Mouse (Mus musculus): ENCODE data around the gene Cmtm1.
"Not testable (repeated sequence)": the region's sequence is repeated elsewhere in the genome, so short reads cannot be mapped to it uniquely, and the experiment has no call there.

The Cmtm1 gene

GRCm38 (mm10) chr8:104313311-104313710, 3.4 kb upstream of the Cmtm1 start:
- DNase-seq (ENCODE audit: low spot score), result no peak

GRCm38 (mm10) chr8:104312023-104312422, 2.1 kb upstream of the Cmtm1 start:
- DNase-seq (ENCODE audit: low spot score), result not testable (repeated sequence)

- DNase-seq (ENCODE audit: low spot score), result not testable (repeated sequence)
Observed at GRCm38 (mm10) chr8:104308341-104308740, 1.6 kb downstream of the Cmtm1 start.

- no peak for DNase-seq (ENCODE audit: low spot score)
Observed at GRCm38 (mm10) chr8:104304962-104305361, 5.0 kb downstream of the Cmtm1 start.

DNA sequence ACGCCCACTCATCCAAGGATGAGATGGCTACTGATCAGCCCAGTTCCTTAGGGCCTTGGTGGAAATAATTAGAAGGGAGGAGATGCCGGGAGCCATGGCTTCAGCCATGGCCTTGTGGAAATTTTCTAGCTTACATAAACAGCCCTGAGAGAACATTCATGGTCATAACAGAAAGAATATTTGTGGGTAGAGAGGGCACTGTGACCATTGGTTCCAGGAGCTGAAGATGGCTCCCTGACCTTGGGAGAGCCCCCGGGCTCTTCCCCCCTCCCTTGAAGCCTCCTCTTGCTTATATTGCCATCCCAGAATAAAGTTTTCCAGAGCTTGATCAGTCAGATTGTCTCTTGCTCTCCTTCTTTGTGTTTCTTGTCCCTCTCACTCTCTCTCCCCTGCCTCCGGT, 7.4 kb downstream of the Cmtm1 start:
- DNase-seq (ENCODE audit: low spot score), result not testable (repeated sequence)

GRCm38 (mm10) chr8:104301577-104301976, 8.4 kb downstream of the Cmtm1 start:
- not testable (repeated sequence) for DNase-seq (ENCODE audit: low spot score)

- DNase-seq (ENCODE audit: low spot score), result no peak
Observed at GRCm38 (mm10) chr8:104294396-104294795, 15.5 kb downstream of the Cmtm1 start.

GRCm38 (mm10) chr8:104293081-104293480, 16.9 kb downstream of the Cmtm1 start, which contains the start of gene Cmtm2a:
Gene Cmtm2a (minus strand): TSS chr8:104293181.
- not testable (repeated sequence) for DNase-seq (ENCODE audit: low spot score)

DNA sequence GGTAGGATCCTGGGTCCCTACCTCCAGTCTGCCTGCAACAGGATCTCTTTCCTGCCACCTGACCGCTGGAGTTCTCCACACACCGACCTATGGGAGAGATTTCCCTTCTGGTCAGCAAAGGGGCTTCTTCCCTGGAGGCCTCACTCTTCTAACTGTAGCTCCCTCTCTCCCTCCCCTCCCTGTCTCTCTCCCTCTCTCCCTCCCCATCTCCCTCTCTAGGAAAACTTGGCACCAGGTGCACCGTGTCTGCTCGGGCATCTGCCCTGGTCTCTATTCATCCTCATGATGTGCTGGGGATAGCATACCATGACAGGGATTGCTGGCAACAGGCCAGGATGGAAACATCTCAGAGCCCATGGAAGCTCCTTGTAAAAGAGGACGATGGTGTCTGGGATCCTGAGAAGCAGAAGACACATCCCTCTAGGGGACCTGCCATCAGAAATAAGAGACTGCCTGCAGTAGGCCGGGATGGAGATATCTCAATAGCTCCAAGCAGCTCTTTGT, 41.0 kb downstream of the Cmtm1 start:
- DNase-seq (ENCODE audit: low spot score), result no peak

- no peak for DNase-seq (ENCODE audit: low spot score)
Observed at GRCm38 (mm10) chr8:104268368-104268767, 41.6 kb downstream of the Cmtm1 start.

DNA sequence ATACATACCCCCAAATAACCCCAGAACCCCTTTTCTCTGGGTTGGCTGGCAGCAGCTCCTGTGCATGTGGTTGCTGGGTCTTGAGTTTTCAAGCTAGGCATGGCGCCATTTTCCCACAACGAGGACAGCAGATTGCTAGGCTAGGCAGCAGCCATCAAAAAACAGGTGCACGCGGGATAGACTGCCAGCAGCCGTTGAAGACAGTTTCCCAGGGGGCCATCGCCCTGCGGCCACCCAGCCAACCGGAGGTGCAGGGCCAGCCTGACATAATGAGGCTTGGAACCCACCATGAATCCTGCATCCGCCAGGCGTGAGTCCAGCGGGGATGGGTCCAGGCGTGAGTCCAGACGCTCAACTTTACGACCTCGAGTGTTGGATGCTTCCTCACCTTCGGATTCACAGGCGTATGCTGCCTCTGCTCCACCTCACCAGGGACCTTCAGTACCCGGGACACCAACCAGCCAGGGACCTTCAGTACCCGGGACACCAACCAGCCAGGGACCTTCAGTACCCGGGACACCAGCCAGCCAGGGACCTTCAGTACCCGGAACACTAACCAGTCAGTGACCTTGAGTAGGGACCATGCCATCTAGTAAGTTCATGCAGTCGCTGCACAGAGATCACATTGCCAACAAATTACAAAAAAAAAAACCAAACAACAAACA, 45.5 kb downstream of the Cmtm1 start:
- DNase-seq (ENCODE audit: low spot score), result not testable (repeated sequence)

GRCm38 (mm10) chr8:104261802-104262201, 48.1 kb downstream of the Cmtm1 start:
- not testable (repeated sequence) for DNase-seq (ENCODE audit: low spot score)

- peak; percentile 45 for DNase-seq (ENCODE audit: low spot score)
Observed at GRCm38 (mm10) chr8:104253016-104253415, 56.9 kb downstream of the Cmtm1 start.

- DNase-seq (ENCODE audit: low spot score), result no peak
Observed at GRCm38 (mm10) chr8:104251461-104251860, 58.5 kb downstream of the Cmtm1 start.

- peak; percentile 89 for DNase-seq (ENCODE audit: low spot score)
Observed at GRCm38 (mm10) chr8:104250439-104251367, 59.2 kb downstream of the Cmtm1 start, which contains the start of gene Cklf. Gene Cklf (plus strand): TSS chr8:104250861.

- no peak for DNase-seq (ENCODE audit: low spot score)
Observed at GRCm38 (mm10) chr8:104249442-104249996, 60.4 kb downstream of the Cmtm1 start.

DNA sequence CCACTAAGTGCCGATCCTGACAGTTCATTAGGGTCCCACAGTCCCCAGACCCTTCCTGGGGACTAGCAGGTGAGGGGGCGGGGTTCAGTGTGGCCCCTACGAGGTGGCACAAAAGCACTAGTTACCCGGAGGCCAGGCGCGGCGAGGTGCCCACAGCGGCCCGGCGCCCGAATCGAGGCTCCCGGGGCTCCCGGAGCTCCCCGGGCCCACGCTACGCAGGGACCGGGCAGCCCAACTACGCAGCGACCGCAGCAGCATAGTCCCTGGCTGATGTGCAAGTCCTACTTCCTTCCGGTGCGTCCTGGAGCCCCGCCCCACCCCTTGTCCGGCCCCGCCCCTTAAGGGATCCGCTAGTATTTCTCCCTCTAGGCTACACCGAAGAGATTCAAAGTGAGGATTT, 61.7 kb downstream of the Cmtm1 start, which contains the start of gene Tk2:
Gene Tk2, minus strand, starts transcription at position 283 of the 400 bp plus-strand sequence.
- DNase-seq (ENCODE audit: low spot score), result peak; percentile 77

DNA sequence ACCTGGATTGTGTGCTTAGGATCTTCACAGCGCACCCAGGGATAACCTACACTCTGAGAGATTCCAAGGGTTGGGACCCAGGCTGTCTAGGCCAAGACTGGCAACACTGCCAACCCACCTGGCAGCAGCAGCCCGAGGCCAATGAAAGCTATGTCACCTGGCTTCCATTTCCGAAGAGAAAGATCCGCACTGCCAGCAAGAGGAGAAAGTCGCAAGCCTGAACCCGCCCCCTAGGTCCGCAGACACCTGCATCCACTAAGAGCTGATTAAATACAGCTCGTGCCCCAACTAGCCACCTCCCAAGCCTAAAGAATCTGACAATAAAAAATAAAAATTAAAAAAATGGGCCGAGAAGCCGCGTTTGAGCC, 62.1 kb downstream of the Cmtm1 start:
- peak; percentile 16 for DNase-seq (ENCODE audit: low spot score)

GRCm38 (mm10) chr8:104247054-104247907, 62.7 kb downstream of the Cmtm1 start:
- no peak for DNase-seq (ENCODE audit: low spot score)

GRCm38 (mm10) chr8:104246621-104247020, 63.3 kb downstream of the Cmtm1 start:
- no peak for DNase-seq (ENCODE audit: low spot score)
